Mouse (Mus musculus): ENCODE measurements around the gene Ate1. TPM values are rescaled to one million over a fixed set of nuclear protein-coding genes. Genes with fewer than 3 reads are reported as not detected.

Ate1 gene
- polyA plus RNA-seq, 1 experiment: 9.0 TPM

- no peak for TF ChIP-seq POLR2A (IDR thresholded peaks at IDR 0.05; ENCODE audit: control insufficient read depth, extremely low read depth, insufficient read depth, low read length, poor library complexity)
- TF ChIP-seq CTCF (IDR thresholded peaks at IDR 0.05; ENCODE audit: borderline replicate concordance, control insufficient read depth, extremely low read depth, insufficient read depth, low read length, poor library complexity): no peak
- Histone ChIP-seq H3K27me3 (ENCODE audit: control insufficient read depth, insufficient read depth, low read length) (no peaks in the 10 kb centered on the region), H3K4me1 (replicated peaks; ENCODE audit: control insufficient read depth, insufficient read depth, low read length) (no peaks in the 10 kb centered on the region), H3K36me3 (ENCODE audit: control insufficient read depth, insufficient read depth, low read length) (no peaks in the 10 kb centered on the region), H3K27ac (ENCODE audit: control insufficient read depth, insufficient read depth, low read length) (no peak overlapping the region), H3K4me3 (ENCODE audit: control insufficient read depth, insufficient read depth, low read length) (no peak overlapping the region)
- WGBS: 82% methylated on average over 12 of the region's 12 CpGs
- no peak for DNase-seq
Observed at GRCm38 (mm10) chr7:130367222-130368035, 152.7 kb downstream of the Ate1 start.

GRCm38 (mm10) chr7:130365711-130366110 lies 154.5 kb downstream of the Ate1 start:
- WGBS: 96% methylated on average over 10 of the region's 10 CpGs
- TF ChIP-seq POLR2A (IDR thresholded peaks at IDR 0.05; ENCODE audit: control insufficient read depth, extremely low read depth, insufficient read depth, low read length, poor library complexity): no peak
- no peak for TF ChIP-seq CTCF (IDR thresholded peaks at IDR 0.05; ENCODE audit: borderline replicate concordance, control insufficient read depth, extremely low read depth, insufficient read depth, low read length, poor library complexity)
- Histone ChIP-seq H3K4me1 (replicated peaks; ENCODE audit: control insufficient read depth, insufficient read depth, low read length) (no peaks in the 10 kb centered on the region), H3K4me3 (ENCODE audit: control insufficient read depth, insufficient read depth, low read length) (no peak overlapping the region), H3K27ac (ENCODE audit: control insufficient read depth, insufficient read depth, low read length) (no peak overlapping the region), H3K27me3 (ENCODE audit: control insufficient read depth, insufficient read depth, low read length) (no peaks in the 10 kb centered on the region), H3K36me3 (ENCODE audit: control insufficient read depth, insufficient read depth, low read length) (no peaks in the 10 kb centered on the region)
- no peak for DNase-seq

Other genes starting within 250 kb of the Ate1 start
- gene Nsmce4a, start 52.7 kb upstream of the Ate1 start, polyA plus RNA-seq (2012; rRNA removed): 72.1 and 110 TPM in 2 replicates
- gene Tacc2, start 57.1 kb upstream of the Ate1 start, polyA plus RNA-seq (2012; rRNA removed): 31.9 and 41.1 TPM in 2 replicates

Data from thymus, adult 2 months (tissue).